Mouse (Mus musculus) embryonic fibroblast, embryonic 13.5 days (primary cell): ENCODE data around the gene Rnf217.

Experiments
- CTCF ChIP-seq: IDR thresholded peaks from 2 replicates; pipeline ENCODE4 v1.5.1; 2011; ENCODE audit warnings: mild to moderate bottlenecking, control low read depth, low read length, moderate library complexity, borderline replicate concordance; ENCODE audit not compliant: insufficient read depth
- POLR2A ChIP-seq: IDR thresholded peaks from 2 replicates; pipeline ENCODE4 v1.6.1; 2011; ENCODE audit warnings: low read depth, mild to moderate bottlenecking, control low read depth, low read length, moderate library complexity

GRCm38 (mm10) chr10:31592741-31593524, 16.1 kb downstream of the Rnf217 start:
- no peak for TF ChIP-seq POLR2A
- no peak for TF ChIP-seq CTCF
